Mouse (Mus musculus): Measurements from ENCODE around the gene A730061H03Rik. TPM values are rescaled to one million over a fixed set of nuclear protein-coding genes. Genes with fewer than 3 reads are reported as not detected.

Gene A730061H03Rik
- polyA plus RNA-seq, 1 experiment from 2014 or later, result 0.89 TPM

DNA sequence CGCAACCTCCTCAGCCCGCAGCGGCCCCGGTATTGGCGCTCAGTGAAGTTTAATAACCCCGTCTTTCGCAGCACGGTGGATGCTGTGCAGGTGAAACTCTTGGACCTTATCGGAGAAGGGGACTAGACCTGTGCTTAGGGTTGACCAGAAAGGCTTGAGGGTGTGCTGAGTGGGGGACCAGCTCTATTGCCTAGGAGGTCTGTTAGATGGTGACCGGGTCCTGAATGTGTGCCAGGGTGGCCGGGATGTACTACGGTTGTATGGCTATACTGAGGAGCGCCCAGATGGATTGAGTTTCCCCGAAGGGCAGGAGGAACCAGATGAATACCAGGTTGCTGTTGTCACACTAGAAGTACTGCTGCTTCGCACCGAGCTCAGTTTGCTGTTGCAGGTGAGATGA is 32.0 kb upstream of the A730061H03Rik start:
- WGBS, result 9% methylated on average over 16 of the region's 16 CpGs
- peak overlapping the region; percentile 94 for H3K27ac ChIP-seq (ENCODE audit: low read depth, low read length)
- ATAC-seq, result no peak

DNA sequence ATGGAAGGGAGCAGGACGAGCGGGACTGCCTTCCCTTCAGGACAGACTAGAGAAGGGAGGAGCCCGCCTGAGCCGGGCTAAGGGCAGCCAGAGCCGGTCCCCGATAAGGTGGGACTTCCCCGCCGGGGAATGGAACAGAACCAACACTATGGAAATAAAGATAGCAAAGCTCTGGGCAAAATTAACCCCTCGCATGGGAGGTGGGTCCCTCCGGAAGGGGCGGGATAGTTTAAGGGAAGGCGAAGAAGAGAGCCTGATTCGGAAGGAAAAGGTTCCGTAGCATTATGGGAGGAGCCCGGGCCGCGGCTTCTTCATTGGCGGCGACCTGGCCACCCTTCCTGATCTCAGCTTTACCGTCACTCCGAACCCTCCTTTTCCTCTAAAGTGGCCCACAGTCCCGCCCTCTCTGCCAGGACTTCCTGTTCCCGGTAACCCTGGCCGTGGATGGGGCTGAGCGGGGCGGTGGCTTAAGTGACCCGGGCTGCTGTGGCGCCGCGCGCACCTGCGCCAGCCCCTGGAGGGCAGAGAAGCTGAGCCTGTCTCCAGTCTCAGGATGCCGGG is 31.2 kb upstream of the A730061H03Rik start, which contains the start of gene Rnf31:
Gene Rnf31 (plus strand): TSS at position 378 of the 561 bp plus-strand sequence.
- peak within 1 kb of the TSS; percentile 94 for H3K27ac ChIP-seq (ENCODE audit: low read depth, low read length)
- peak; percentile 90 for ATAC-seq
- H3K4me3 ChIP-seq (ENCODE audit: low read length), result peak within 1 kb of the TSS; percentile 56
- peaks cover 17% of the 10 kb centered on the region for H3K36me3 ChIP-seq (ENCODE audit: control insufficient read depth, insufficient read depth, low read length)
- WGBS, result 0% methylated on average over 33 of the region's 33 CpGs
- H3K4me2 ChIP-seq (ENCODE audit: low read length), result peak within 1 kb of the TSS; percentile 83
- peak within 1 kb of the TSS; percentile 69 for H3K9ac ChIP-seq (ENCODE audit: low read depth, low read length)
- no peaks in the 10 kb centered on the region for H3K27me3 ChIP-seq (replicated peaks; ENCODE audit: control insufficient read depth, insufficient read depth, low read length)
- H3K4me1 ChIP-seq (ENCODE audit: control insufficient read depth, insufficient read depth, low read depth, low read length), result peaks cover 26% of the 10 kb centered on the region
- no peaks in the 10 kb centered on the region for H3K9me3 ChIP-seq (ENCODE audit: control insufficient read depth, low read length)

More for the DNA sequence above, 32.0 kb upstream of the A730061H03Rik start:
- H3K9me3 ChIP-seq (ENCODE audit: control insufficient read depth, low read length), result no peaks in the 10 kb centered on the region
- H3K36me3 ChIP-seq (ENCODE audit: control insufficient read depth, insufficient read depth, low read length), result peaks cover 22% of the 10 kb centered on the region
- H3K27me3 ChIP-seq (replicated peaks; ENCODE audit: control insufficient read depth, insufficient read depth, low read length), result no peaks in the 10 kb centered on the region
- peak overlapping the region; percentile 83 for H3K4me2 ChIP-seq (ENCODE audit: low read length)
- H3K4me3 ChIP-seq (ENCODE audit: low read length), result peak overlapping the region; percentile 56
- H3K9ac ChIP-seq (ENCODE audit: low read depth, low read length), result peak overlapping the region; percentile 69
- peaks cover 26% of the 10 kb centered on the region for H3K4me1 ChIP-seq (ENCODE audit: control insufficient read depth, insufficient read depth, low read depth, low read length)

DNA sequence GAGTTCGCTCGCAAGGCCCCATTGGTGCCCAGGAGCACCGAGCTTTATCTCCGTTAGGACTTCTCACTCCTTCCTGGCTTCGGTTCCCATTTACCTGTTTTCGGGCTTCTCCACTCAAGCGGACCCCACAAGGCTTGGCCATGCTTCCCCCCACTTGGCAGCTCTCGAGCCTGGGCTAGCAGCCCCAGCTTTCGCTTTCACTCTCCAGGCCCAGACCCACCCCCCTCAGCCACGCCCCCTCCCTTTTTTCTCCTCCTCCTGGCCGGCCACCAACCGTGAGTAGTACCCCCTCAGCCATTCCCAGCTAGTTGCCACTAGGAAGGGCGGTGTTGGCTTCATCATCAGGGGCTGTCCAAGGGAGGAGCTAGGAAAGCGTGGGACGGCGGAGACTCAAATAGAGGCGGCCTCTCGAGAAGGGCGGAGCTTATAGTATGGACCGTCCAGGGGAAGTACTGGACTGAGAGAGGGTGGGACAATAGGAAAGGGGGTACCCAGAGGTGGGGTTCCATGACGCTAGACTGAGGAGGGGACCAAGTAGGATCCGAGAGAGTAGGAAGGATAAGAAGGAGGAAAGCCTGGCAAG is 30.6 kb upstream of the A730061H03Rik start, which contains the start of gene Psme2:
Gene Psme2 (minus strand): TSS at position 366 of the 583 bp plus-strand sequence.
- no peaks in the 10 kb centered on the region for H3K27me3 ChIP-seq (replicated peaks; ENCODE audit: control insufficient read depth, insufficient read depth, low read length)
- WGBS, result 0% methylated on average over 22 of the region's 22 CpGs
- peak within 1 kb of the TSS; percentile 94 for H3K27ac ChIP-seq (ENCODE audit: low read depth, low read length)
- peak within 1 kb of the TSS; percentile 56 for H3K4me3 ChIP-seq (ENCODE audit: low read length)
- ATAC-seq, result peak; percentile 96
- peaks cover 26% of the 10 kb centered on the region for H3K4me1 ChIP-seq (ENCODE audit: control insufficient read depth, insufficient read depth, low read depth, low read length)
- no peaks in the 10 kb centered on the region for H3K9me3 ChIP-seq (ENCODE audit: control insufficient read depth, low read length)
- peak within 1 kb of the TSS; percentile 69 for H3K9ac ChIP-seq (ENCODE audit: low read depth, low read length)
- H3K36me3 ChIP-seq (ENCODE audit: control insufficient read depth, insufficient read depth, low read length), result peaks cover 12% of the 10 kb centered on the region
- H3K4me2 ChIP-seq (ENCODE audit: low read length), result peak within 1 kb of the TSS; percentile 83

DNA sequence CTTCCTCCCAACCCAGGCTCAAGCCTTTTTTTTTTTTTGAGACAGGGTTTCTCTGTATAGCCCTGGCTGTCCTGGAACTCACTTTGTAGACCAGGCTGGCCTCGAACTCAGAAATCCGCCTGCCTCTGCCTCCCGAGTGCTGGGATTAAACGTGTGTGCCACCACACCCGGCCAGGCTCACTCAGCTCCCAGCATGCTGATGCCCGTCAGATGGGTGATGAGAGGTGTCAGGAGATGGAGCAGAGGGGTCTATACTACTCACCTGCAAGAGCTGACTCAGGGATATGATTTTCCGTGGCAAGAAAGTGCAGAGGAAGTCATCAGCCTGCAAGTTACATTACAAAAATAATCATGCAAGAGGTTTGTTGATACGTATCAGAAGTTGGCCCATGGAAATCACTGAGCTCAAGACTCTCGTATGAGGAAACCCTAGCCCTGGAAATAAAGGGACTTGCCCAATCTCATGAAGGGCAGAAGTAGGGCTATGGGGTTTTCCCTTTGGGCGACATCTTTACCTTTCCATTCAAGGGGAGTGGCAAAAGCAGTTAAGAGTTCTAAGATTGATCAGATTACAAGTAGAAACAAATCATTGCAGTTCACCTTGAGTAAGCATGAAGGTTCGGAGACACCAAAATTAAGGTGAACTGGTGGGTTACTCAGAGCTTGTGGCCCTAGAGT is 29.7 kb upstream of the A730061H03Rik start:
- Histone ChIP-seq H3K4me3 (ENCODE audit: low read length) (peak overlapping the region; percentile 56), H3K36me3 (ENCODE audit: control insufficient read depth, insufficient read depth, low read length) (peaks cover 5% of the 10 kb centered on the region), H3K27ac (ENCODE audit: low read depth, low read length) (peak overlapping the region; percentile 94), H3K9ac (ENCODE audit: low read depth, low read length) (peak overlapping the region; percentile 69; the same call in 1 of the 2 replicates), H3K4me1 (ENCODE audit: control insufficient read depth, insufficient read depth, low read depth, low read length) (peaks cover 29% of the 10 kb centered on the region), H3K4me2 (ENCODE audit: low read length) (peak overlapping the region; percentile 83), H3K9me3 (ENCODE audit: control insufficient read depth, low read length) (no peaks in the 10 kb centered on the region), H3K27me3 (replicated peaks; ENCODE audit: control insufficient read depth, insufficient read depth, low read length) (no peaks in the 10 kb centered on the region)
- WGBS, result 92% methylated on average over 11 of the region's 11 CpGs
- ATAC-seq, result no peak

DNA sequence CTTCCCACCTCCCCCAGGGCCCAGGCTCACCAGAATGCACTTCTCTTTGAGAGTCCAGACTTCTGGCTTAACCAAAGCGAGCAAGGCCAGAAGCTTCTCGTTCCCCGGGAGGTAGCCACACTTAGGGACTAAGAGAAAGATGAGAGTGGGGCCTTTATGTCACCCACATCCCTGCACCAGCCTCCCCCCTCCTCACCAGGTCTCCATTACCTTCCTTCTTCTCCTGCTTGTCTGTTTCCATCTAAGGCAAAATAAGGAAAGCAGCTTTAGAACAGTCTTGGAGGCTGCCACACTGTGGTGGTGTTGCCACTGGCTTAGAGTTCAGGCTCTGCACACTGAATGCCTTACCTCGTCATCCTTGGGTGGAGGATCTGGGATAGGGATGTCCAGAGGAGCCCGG is 29.1 kb upstream of the A730061H03Rik start:
- peaks cover 2% of the 10 kb centered on the region; the same call in 1 of the 2 replicates for H3K36me3 ChIP-seq (ENCODE audit: control insufficient read depth, insufficient read depth, low read length)
- H3K4me1 ChIP-seq (ENCODE audit: control insufficient read depth, insufficient read depth, low read depth, low read length), result peaks cover 29% of the 10 kb centered on the region
- no peak overlapping the region for H3K4me3 ChIP-seq (ENCODE audit: low read length)
- H3K27me3 ChIP-seq (replicated peaks; ENCODE audit: control insufficient read depth, insufficient read depth, low read length), result no peaks in the 10 kb centered on the region
- H3K27ac ChIP-seq (ENCODE audit: low read depth, low read length), result no peak overlapping the region
- H3K9ac ChIP-seq (ENCODE audit: low read depth, low read length), result no peak overlapping the region
- no peaks in the 10 kb centered on the region for H3K9me3 ChIP-seq (ENCODE audit: control insufficient read depth, low read length)
- 97% methylated on average over 5 of the region's 5 CpGs for WGBS
- no peak overlapping the region for H3K4me2 ChIP-seq (ENCODE audit: low read length)
- no peak for ATAC-seq

DNA sequence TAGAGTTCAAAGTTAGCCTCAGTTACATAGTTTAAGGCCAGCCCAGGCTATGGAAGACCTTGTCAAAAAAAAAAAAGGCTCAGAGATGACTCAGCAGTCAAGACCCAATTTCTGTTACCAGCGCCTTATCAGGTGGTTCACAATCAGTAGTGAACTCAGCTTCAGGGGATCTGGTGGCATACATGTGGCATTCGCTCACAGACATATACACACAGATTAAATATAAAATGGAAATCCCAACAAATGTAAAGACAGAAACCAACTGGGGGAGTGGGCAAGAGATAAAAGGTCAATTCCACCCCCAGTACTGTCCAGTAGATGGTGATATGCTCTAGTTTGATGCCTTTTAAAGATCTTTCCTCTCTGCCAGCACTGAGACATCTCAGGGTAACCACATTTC is 25.9 kb upstream of the A730061H03Rik start:
- no peaks in the 10 kb centered on the region for H3K27me3 ChIP-seq (replicated peaks; ENCODE audit: control insufficient read depth, insufficient read depth, low read length)
- H3K27ac ChIP-seq (ENCODE audit: low read depth, low read length), result no peak overlapping the region
- 98% methylated on average over 2 of the region's 2 CpGs for WGBS
- H3K4me1 ChIP-seq (ENCODE audit: control insufficient read depth, insufficient read depth, low read depth, low read length), result peaks cover 12% of the 10 kb centered on the region
- no peak overlapping the region for H3K4me3 ChIP-seq (ENCODE audit: low read length)
- H3K4me2 ChIP-seq (ENCODE audit: low read length), result no peak overlapping the region
- H3K9ac ChIP-seq (ENCODE audit: low read depth, low read length), result no peak overlapping the region
- H3K9me3 ChIP-seq (ENCODE audit: control insufficient read depth, low read length), result no peaks in the 10 kb centered on the region
- no peak for ATAC-seq
- peaks cover 4% of the 10 kb centered on the region for H3K36me3 ChIP-seq (ENCODE audit: control insufficient read depth, insufficient read depth, low read length)

DNA sequence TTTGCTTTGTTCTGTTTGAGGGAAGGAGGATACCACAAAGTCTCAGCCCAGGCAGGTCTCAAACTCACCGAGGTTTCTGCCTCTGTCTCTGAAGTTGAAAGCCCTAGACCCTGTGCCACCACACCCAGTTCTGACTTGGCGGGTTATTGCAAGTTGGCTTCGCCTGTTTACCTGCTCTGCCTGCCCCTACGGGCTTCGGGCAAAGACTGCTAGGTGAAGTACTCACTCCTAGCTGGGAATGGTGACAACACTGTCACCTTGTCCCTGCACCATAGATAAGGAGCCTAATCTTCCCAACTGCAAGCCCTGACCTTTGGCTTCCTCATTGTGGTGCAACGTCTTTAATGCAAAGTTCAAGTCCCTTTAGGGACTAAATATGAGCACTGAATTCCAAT is 25.4 kb upstream of the A730061H03Rik start:
- H3K27ac ChIP-seq (ENCODE audit: low read depth, low read length), result no peak overlapping the region
- WGBS, result 69% methylated on average over 6 of the region's 6 CpGs
- peak overlapping the region; percentile 56; the same call in 1 of the 2 replicates for H3K4me3 ChIP-seq (ENCODE audit: low read length)

DNA sequence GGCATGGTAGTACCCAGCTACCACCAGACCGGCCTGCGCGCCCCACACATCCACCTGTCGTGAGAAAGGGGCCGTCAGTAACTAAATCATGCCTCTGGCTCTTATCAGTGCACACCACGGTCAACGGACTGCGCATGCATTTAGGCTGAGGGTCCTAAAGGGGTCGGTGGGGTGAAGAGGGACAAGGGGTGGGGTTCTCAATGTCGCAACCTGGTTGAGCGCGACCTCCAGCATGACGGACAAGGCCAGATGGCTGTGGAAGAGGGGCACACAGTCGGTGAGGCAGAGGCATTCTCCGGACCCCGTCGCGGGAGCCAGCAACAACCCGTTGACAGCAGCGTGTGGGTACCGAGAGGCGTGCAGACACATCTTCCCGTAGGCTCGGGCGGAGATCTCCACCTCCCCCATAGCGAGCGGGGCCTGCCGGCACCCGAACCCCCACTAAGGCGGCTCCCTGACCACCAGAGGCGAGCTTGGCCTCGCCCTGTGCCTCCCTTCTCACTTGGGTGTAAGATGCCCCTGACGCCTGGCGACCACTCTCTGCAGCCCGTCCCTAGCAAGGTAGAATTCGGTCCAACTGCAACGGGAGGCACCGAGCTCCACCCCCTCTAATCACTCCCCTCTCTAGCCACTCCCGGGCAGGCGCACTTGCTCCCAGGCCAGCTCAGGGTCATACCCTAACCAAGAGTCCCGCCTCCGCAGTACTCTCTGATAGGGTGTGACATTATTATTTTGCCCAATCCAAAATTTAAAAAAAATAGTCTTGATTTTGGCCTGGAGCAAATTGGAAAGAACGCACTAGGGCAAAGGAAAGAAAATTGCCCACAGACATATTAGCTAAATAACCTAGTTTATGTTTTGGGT is 24.7 kb upstream of the A730061H03Rik start, which contains the start of gene Emc9:
Gene Emc9 (minus strand): TSS at position 601 of the 864 bp plus-strand sequence.
- no peaks in the 10 kb centered on the region for H3K9me3 ChIP-seq (ENCODE audit: control insufficient read depth, low read length)
- 2% methylated on average over 37 of the region's 43 CpGs for WGBS

More for the DNA sequence above, 25.4 kb upstream of the A730061H03Rik start:
- Histone ChIP-seq H3K9ac (ENCODE audit: low read depth, low read length) (no peak overlapping the region), H3K4me1 (ENCODE audit: control insufficient read depth, insufficient read depth, low read depth, low read length) (peaks cover 12% of the 10 kb centered on the region), H3K4me2 (ENCODE audit: low read length) (peak overlapping the region; percentile 68), H3K27me3 (replicated peaks; ENCODE audit: control insufficient read depth, insufficient read depth, low read length) (no peaks in the 10 kb centered on the region), H3K9me3 (ENCODE audit: control insufficient read depth, low read length) (no peaks in the 10 kb centered on the region), H3K36me3 (ENCODE audit: control insufficient read depth, insufficient read depth, low read length) (peaks cover 8% of the 10 kb centered on the region)
- no peak for ATAC-seq

More for the DNA sequence above, 24.7 kb upstream of the A730061H03Rik start, which contains the start of gene Emc9:
- H3K4me3 ChIP-seq (ENCODE audit: low read length), result peak within 1 kb of the TSS; percentile 56
- H3K9ac ChIP-seq (ENCODE audit: low read depth, low read length), result peak within 1 kb of the TSS; percentile 75
- H3K4me2 ChIP-seq (ENCODE audit: low read length), result peak within 1 kb of the TSS; percentile 68
- peaks cover 9% of the 10 kb centered on the region for H3K36me3 ChIP-seq (ENCODE audit: control insufficient read depth, insufficient read depth, low read length)
- H3K27ac ChIP-seq (ENCODE audit: low read depth, low read length), result peak within 1 kb of the TSS; percentile 70; the same call in 1 of the 2 replicates
- peaks cover 6% of the 10 kb centered on the region for H3K4me1 ChIP-seq (ENCODE audit: control insufficient read depth, insufficient read depth, low read depth, low read length)
- no peaks in the 10 kb centered on the region for H3K27me3 ChIP-seq (replicated peaks; ENCODE audit: control insufficient read depth, insufficient read depth, low read length)
- peak; percentile 83 for ATAC-seq
